ENCODE assay signal across 8 mouse cellular contexts in genomic region chr2:168555897-168556670, GRCm38 (mm10). TPM values are rescaled to one million over a fixed set of nuclear protein-coding genes. Genes with fewer than 3 reads are reported as not detected.
DNase-seq lines count a peak whose midpoint lies in the region; ATAC-seq and TF ChIP-seq lines count a peak whose summit lies in the region.

No protein-coding gene starts in this region.

- WGBS in spleen, adult 2 months = 8% methylated on average over 23 of the region's 23 CpGs
- WGBS in lung, embryonic 16.5 days = 42% methylated on average over 23 of the region's 23 CpGs
- 54% methylated on average over 23 of the region's 23 CpGs for WGBS in cerebellum, adult 2 months

- H3K4me1 ChIP-seq in spleen, adult 2 months (ENCODE audit: control insufficient read depth, insufficient read depth, insufficient read length) = peaks cover 21% of the 10 kb centered on the region; the same call in 1 of the 2 replicates
- H3K4me1 ChIP-seq in lung, embryonic 16.5 days (replicated peaks; ENCODE audit: control insufficient read depth, insufficient read depth, low read length) = peaks cover 40% of the 10 kb centered on the region
- H3K4me1 ChIP-seq in cerebellum, adult 2 months (ENCODE audit: control insufficient read depth, insufficient read depth, low read length) = no peaks in the 10 kb centered on the region

- peak overlapping the region; percentile 73 for H3K27ac ChIP-seq in spleen, adult 2 months (ENCODE audit: insufficient read depth, low read length)
- H3K27ac ChIP-seq in lung, embryonic 16.5 days (ENCODE audit: low read length) = no peak overlapping the region
- no peak overlapping the region for H3K27ac ChIP-seq in cerebellum, adult 2 months (ENCODE audit: insufficient read depth, low read length)

- no peak for TF ChIP-seq CTCF in spleen, adult 2 months (IDR thresholded peaks at IDR 0.05; ENCODE audit: extremely low read depth, insufficient read depth, insufficient read length, insufficient replicate concordance)
- TF ChIP-seq CTCF in cerebellum, adult 2 months (IDR thresholded peaks at IDR 0.05; ENCODE audit: borderline replicate concordance, insufficient read depth, low read depth, low read length) = no peak

- peak; percentile 27 for DNase-seq in embryo, embryonic 11 days
- no peak for DNase-seq in embryo, embryonic 10.5 days (ENCODE audit: low spot score)
- peak in 1 of 2 experiments; percentile 48 for DNase-seq in spleen, adult 2 months (ENCODE audit: low read depth in 1 of 2, low spot score in 2 of 2)
- no peak for DNase-seq in spleen, postnatal 4 days (ENCODE audit: low spot score in 2 of 2)
- DNase-seq in thymus, postnatal 4 days = peak; percentile 59
- no peak for DNase-seq in urinary bladder, postnatal 36 days (ENCODE audit: low spot score in 2 of 2)
- DNase-seq in cerebellum, adult 2 months = no peak

- peak overlapping the region; percentile 36; the same call in 1 of the 2 replicates for H3K9ac ChIP-seq in lung, embryonic 16.5 days (ENCODE audit: low read length)

- peak overlapping the region; percentile 40 for H3K4me3 ChIP-seq in spleen, adult 2 months (ENCODE audit: extremely low read depth, insufficient read depth, insufficient read length)
- no peak overlapping the region for H3K4me3 ChIP-seq in lung, embryonic 16.5 days (ENCODE audit: low read length)
- no peak overlapping the region for H3K4me3 ChIP-seq in cerebellum, adult 2 months (replicated peaks; ENCODE audit: insufficient read depth, low read depth, low read length)

- H3K9me3 ChIP-seq in lung, embryonic 16.5 days (ENCODE audit: control insufficient read depth, low read length) = no peaks in the 10 kb centered on the region

- no peaks in the 10 kb centered on the region for H3K36me3 ChIP-seq in spleen, adult 2 months (ENCODE audit: control insufficient read depth, insufficient read depth, low read length)
- H3K36me3 ChIP-seq in lung, embryonic 16.5 days (ENCODE audit: control insufficient read depth, insufficient read depth, low read length) = no peaks in the 10 kb centered on the region

- H3K27me3 ChIP-seq in spleen, adult 2 months (ENCODE audit: control insufficient read depth, insufficient read depth, low read length) = no peaks in the 10 kb centered on the region
- H3K27me3 ChIP-seq in lung, embryonic 16.5 days (ENCODE audit: control insufficient read depth, insufficient read depth, low read depth, low read length) = no peaks in the 10 kb centered on the region
- H3K27me3 ChIP-seq in cerebellum, adult 2 months (ENCODE audit: control insufficient read depth, insufficient read depth, low read length) = no peaks in the 10 kb centered on the region

- no peak for TF ChIP-seq POLR2A in spleen, adult 2 months (IDR thresholded peaks at IDR 0.05; ENCODE audit: low read depth, low read length)
- TF ChIP-seq POLR2A in cerebellum, adult 2 months (IDR thresholded peaks at IDR 0.05; ENCODE audit: borderline replicate concordance, insufficient read depth, low read length) = no peak

- H3K4me2 ChIP-seq in lung, embryonic 16.5 days (ENCODE audit: low read depth, low read length) = 0 out of 2 replicates have a peak overlapping the region, but pooled peaks have one; percentile 2

- ATAC-seq in lung, embryonic 16.5 days (ENCODE audit: low read depth) = no peak

RNA-seq across cellular contexts. Expression of gene Nfatc2, which starts 45.4 kb away (rescaled TPM):
- 14.9 and 15.3 TPM in 2 replicates for polyA plus RNA-seq in spleen, adult 2 months (2012; rRNA removed)
- polyA plus RNA-seq in lung, embryonic 16.5 days (2015; fragmentation: Nextera tagmentation; extraction: Ambion mirVana) = 1.6 TPM in 2 replicates
- 24.0 and 26.0 TPM in 2 replicates for polyA plus RNA-seq in cerebellum, adult 2 months (2012; rRNA removed)

Comparison
In these comparisons a context has a peak if more than half of its experiments do, and no peak if none do; other contexts are left out.
1. DNase-seq: peak in embryo, embryonic 11 days (single experiment) and thymus, postnatal 4 days (single experiment); none in embryo, embryonic 10.5 days (single experiment), spleen, postnatal 4 days (0 of 2), urinary bladder, postnatal 36 days (0 of 2) and cerebellum, adult 2 months (0 of 2).